Mouse (Mus musculus) cerebellum, adult 11-12 months (tissue): ENCODE measurements around the gene Hps5.
A peak's percentile ranks its signal among the peaks of the same experiment; 100 is the strongest.

Experiments used
- DNase-seq: peaks from one replicate; pipeline ENCODE4 v3.0.0; 2022

Gene Hps5

DNA sequence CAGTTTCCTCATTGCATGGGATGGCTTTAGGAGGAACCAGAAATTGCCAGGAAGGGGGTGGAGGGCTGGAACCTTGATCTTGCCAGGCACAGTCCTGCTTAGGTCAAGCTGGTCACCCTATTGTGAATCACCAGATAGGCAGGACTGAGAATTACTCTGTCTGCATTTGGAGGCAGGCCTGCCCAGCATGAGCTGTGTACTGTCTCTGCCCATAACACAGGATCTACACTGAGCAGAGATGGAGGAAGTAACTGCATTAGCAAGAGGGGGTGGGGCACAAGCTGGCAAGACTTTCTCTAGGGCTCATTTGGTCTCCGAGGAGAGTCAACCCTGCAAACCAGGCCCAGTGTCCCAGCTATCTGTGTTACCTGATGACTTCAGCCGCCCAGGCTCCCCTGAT is 60.9 kb downstream of the Hps5 start:
- no peak for DNase-seq

DNA sequence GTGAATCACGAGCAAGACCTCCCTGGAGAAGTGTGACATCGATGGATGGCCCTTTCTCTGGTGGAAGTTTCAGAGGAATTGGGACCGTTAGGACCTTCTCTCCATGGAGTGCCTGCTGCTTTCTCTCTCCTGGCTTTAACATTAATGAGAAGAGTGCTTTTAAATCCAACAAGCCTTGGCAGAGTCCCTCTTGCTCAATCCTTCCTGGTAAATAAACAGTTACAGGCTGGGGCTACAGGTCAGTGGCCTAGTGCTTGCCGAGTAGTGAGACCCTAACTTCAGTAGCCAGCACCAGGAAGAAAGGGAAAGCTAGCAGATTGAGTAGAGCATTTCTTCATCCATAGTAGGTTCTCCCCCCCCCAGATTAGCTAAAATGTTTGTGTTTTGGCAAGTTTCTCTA is 63.4 kb downstream of the Hps5 start, which contains the start of gene Saa4:
Gene Saa4, minus strand, starts transcription at position 146 of the 400 bp plus-strand sequence.
- no peak for DNase-seq

DNA sequence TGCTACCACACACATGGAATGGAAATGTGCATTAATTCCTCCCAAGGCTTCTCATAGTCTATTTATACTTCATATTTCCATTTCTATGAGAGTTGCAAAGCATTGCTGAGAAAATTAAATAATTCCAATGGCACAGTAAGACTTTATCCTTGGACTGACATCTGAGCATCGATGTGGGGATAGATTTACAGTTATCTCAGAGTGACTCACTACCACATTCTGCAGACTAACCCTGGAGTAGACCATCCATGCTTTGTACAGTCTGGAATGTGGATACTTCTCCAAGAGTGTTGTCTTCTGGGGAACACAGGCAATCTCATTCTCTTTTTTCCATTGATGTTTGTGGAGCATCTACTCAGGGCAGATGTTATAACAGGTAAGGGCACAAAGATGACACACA is 68.3 kb downstream of the Hps5 start:
- DNase-seq, result no peak

DNA sequence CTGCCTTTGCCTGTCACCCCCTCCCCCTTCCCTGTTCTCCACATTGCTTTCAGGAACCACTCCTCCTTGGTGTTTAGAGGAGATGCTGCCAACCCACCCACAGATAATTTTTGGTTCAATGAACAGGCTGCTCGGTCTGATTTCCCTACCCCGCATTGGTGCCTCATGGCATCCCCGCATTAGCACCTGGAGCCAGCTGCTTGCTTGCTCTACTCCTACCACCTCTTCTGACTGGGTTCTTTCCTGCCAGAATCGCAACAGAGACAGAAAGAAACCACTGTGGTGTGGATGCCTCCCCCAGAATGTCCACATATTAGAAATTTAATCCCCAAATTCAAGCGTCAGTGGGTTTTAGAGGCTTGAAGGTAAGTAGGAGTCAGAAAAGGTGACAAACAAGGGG is 71.5 kb downstream of the Hps5 start:
- DNase-seq, result no peak

DNA sequence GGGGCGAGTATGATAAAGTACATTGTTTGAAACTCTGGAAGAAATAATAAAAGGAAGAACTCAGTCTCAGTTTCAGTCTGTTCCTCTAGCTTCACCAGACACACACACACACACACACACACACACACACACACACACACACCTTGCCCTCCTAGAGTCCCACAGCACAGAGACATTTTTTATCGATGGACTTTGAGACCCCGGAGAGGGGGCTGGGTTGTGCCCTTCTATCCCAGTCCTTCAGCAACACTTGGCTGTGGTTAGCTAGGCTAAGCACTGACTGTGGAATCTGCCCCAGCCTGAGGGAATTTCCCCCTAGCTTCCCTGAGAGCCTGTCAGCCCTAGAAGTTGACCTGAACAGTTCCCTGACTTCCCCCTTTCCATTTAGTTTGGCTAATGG is 72.0 kb downstream of the Hps5 start:
- DNase-seq, result no peak

DNA sequence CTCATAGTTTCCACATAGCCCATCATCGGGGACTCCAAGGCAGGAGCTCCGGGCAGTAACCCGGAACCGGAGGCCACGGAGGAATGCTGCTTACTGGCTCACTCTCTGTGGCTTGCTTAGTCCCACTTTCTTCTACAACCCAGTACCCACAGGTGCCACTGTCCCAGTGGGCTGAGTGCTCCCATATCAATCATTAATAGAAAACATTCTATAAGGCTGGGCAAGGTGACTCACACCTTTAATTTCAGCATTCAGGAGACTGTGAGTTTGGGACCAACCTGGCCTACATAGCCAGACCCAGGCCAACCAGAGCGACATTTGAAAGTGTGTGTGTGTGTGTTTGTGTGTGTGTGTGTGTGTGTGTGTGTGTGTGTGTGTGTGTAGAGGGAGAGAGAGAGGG is 72.5 kb downstream of the Hps5 start:
- DNase-seq, result no peak

DNA sequence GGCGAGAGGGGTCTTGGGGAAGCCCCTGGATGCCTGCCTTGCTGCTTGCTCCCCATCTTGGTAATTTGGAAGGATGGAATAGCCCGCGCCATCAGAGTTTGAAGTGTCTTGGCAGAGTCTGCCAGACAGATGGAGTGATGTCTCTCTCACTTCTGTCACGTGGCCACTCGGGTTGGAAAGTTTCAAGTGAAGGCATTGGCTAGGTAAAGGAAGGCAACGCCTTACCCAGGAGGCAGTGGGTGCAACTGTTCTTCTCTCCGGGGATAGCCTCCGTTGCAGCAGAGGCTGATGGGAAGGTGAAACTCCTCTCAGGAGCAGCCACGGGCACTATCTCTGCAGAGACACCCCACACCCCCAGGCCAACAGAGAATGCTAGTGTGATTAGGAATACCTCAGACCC is 75.4 kb downstream of the Hps5 start:
- DNase-seq, result peak; percentile 60

DNA sequence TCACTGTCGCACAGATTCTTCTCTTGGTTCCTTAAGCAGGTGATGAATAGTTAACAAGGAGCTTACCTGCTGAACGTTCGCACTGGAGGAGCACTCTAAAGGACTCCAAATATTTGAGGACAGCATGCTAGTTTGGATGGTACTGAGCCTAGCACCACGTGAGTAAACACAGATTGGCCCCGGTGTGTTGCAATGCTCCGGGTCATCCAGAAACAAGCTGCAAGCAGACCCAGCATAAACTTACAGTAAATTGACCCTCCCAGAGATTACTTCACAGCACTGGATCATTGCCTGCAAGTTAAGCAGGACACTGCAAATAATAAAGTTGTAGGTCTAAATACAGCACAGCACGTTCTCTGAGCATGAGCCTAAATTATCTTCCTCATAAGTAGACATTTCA is 76.3 kb downstream of the Hps5 start:
- DNase-seq, result peak; percentile 60

DNA sequence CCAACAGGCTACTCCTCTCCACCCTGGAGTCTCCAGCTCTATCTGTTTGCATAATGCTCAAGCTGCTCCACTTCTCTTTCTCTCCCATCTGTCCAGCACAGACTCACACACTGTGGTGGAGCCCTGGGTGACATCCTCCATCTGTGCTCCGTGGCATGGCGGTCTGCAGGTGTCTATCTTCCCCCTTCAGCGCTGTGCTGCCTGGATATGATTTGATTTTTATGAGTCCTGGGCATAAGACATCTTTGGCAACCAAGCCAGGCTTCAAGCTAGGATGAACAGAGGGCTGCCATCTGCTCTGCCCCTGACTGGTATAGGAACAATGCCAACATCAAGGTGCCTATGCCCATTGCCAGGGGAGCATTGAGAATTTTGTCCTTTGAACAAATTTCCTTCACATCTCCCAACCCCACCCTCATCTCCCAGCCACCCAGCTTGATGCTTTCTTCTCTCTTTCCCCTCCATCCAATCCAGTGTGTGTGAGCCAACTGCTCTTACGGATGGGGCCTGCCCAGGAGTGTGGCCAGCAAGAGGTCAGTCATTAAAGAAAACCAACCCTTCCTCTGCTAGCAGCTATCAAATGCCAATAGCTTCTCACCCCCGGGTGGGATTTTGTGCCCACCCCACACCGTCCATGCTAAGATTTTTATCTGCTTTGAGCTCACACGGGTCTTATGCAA is 77.1 kb downstream of the Hps5 start:
- peak; percentile 96 for DNase-seq

DNA sequence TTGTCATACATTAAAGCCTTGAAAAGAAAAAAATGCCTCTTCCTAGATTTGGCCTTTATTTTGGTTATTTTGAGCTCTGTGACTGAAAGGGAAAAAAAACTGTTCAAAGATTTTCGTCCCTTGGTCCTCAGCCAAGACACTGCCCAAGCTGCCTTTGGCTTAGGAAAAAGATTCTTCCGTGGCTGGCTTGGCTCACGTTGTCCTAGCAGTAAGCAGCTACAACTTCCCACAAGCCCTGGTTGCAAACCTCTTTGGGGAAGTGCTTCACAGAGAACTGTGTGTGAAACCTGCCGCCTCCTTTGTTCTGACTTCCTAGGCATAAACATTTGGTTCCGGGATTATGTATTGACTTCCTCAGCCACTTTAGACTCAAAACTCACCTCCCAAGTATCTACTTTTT is 79.0 kb downstream of the Hps5 start:
- DNase-seq, result peak; percentile 53

DNA sequence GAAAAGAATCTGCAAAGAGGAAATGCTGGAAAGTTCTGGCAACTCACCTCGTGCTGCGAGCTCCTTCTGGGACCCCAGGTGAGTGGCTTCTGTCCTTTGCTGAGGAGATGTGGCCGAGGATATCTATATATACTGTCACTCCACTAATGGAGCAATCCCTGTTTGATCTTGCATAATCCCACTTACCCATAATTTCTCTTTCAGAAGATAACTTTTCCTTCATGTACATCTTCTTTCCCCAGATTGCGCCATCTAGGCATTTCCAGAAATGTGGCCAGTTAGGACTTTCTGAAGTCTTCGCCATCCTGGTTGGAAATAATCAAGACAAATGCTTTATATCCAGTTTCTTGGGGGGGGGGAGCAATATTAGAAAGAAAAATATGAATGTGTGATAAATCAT is 80.3 kb downstream of the Hps5 start, which contains the start of gene Saa3:
Gene Saa3, minus strand, starts transcription at position 101 of the 400 bp plus-strand sequence.
- DNase-seq, result no peak

DNA sequence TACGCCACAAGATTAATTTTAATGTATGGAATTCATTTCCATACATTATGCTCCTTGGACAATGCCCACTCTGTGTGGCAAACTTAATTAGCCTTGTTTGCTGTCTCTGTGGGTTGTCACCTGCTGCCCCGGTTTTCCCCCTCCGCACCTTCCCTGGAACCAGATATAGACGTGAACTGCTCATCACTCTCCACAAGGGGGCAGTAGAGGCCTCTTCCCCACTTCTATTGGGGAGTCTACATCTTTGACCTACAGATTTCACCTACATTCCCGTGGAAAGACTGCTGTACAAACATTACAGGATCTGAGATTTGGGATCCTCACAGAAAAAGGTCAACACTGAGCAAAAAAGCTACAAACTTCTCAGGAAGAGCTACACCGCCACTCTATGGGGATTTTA is 81.3 kb downstream of the Hps5 start:
- DNase-seq, result peak; percentile 79

DNA sequence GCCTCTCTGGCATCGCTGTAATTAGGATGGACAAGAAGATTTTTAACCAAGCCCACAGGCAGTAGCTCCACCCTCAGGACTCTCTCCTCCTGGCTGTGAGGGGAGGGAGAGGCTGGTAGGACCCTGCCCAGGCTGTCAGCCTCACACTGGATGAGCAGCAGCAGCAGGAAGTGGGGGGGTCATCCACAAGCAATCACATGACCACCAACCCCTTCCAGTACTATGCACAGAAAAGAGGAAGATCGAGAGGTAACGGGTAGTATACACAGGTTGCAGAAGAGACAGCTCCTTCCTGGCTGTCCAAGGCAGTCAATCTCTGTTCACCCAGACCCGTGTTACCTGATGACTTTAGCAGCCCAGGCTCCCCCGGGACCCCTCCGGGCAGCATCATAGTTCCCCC is 83.6 kb downstream of the Hps5 start:
- no peak for DNase-seq
